Mouse (Mus musculus) gastrocnemius, postnatal 14 days (tissue): Measurements from ENCODE around the gene Cars2. TPM values are rescaled to one million over a fixed set of nuclear protein-coding genes. Genes with fewer than 3 reads are reported as not detected.
"Not testable (repeated sequence)": the region's sequence is repeated elsewhere in the genome, so short reads cannot be mapped to it uniquely, and the experiment has no call there.

Experiments used
- DNase-seq: peaks from one replicate; pipeline ENCODE4 v3.0.0; 2021; ENCODE audit warnings: mixed read lengths
- intact Hi-C: fragments of 180-260 bp; cut with DNase I; formaldehyde crosslinking; loops from one replicate; pipeline ENCODE4 v1.15.1; 2025; ENCODE audit warnings: low total_unique reads
- total RNA-seq, 2 experiments: library from RNA; stranded (reverse); gene quantifications; 2 replicates each; pipeline ENCODE4 v1.2.3; 2021

Gene Cars2
- total RNA-seq, 2 experiments from 2014 or later = 12.8 to 13.8 TPM

DNA sequence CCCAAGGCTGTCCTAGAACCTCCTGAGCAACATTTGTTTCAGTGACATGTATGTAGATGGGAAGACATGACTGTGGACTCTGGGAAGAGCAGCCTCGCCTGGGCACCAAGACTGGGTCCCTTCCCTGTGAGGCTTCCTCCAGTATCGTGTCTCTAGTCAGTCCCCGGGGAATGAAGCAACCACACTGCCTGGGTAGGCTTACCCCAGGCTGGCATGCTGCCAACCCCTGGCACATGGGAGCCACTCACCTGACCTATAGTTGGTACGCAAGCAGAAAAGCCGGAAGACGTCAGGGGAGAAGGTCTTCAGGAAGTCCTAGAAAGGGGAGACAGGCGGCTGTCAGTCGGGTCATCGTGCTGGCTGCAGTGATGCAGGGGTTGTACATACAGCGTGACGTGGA, 31.9 kb downstream of the Cars2 start:
- intact Hi-C loops = no loop called here
- no peak for DNase-seq

DNA sequence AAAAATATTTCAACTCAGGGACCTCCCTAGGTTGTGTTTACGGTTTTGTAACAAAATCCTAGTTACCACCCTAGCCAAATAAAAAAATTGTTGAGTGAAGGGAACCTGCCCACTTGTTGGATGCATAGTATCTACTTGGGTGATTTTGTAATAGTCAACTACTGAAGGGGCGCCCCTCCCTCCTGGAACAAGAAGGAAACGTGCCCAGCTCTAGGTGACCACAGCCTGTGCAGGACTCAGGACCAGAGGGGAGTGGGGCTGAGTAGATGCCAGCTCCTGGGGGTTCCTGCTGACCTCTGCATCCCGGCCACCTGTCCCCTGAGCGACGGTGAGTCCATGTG, 32.6 kb downstream of the Cars2 start:
- DNase-seq = no peak
- intact Hi-C loops = no loop called here

DNA sequence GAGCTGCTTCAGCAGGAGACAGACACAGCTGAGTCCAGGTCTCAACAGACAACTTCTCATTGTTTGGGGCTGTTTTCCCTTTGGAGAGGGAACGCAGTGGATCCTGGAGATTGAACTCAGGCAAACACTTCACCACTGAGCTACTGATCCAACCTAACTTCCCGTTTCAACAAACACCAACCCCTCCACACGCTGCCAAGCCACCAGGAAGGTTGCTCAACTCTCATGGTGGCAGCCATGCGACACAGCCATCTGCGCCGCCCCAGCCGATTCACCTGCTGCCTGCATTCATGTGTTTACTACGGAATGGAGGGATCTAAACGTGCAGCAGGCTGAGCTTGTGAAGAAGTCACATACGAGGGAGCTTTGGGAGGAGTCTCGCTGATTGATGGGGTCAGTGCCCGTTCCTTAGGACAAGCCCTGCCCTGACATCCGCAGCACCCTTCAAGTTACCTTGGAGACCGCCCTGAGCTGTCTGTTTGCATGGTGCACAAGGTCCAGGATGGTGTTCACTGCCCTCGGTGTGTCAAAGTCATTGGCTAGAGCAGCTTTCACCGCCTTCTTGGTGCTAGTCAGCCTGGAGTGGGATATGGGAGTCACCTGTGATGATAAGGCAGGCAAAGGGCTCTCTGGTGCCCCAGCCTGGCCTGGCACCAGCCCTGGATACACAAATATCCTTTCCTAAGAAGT, 33.1 kb downstream of the Cars2 start:
- no peak for DNase-seq
- intact Hi-C loops = no loop called here

DNA sequence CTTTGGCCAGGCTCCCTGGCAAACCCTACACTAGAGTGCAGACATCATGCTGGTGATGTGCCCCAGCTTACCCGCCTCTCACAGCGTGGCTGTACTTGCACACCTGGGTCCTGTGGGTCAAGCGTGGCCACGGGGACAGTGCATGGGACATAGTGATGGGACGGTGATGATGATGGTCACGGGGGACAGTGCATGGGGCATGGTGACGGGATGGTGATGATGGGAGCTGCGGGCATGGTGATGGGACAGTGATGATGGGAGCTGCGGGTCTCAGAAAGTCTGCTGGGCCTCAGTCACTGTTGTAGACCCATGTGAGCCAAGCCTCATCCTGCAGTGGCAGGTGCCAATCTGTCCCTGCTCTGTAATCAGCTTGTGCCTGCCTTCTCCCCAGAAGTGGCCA, 34.3 kb downstream of the Cars2 start:
- no peak for DNase-seq
- intact Hi-C loops = no loop called here

DNA sequence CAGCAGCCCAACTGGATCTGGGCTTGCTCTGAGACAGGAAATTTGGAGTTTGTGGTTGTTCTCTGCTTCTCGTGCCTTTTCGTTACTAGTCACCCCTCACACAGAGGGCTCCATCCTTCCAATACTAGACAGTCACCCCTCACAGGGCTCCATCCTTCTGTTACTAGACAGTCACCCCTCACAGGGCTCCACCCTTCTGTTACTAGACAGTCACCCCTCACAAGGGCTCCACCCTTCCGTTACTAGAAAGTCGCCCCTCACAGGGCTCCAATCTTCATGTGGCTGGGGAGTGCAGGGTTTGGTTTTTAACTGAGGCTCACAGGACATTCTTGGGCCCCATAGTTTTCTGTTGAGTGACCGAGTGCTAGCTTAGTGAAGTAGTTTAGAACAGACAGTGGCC, 37.3 kb downstream of the Cars2 start:
- intact Hi-C loops = no loop called here
- DNase-seq = no peak

DNA sequence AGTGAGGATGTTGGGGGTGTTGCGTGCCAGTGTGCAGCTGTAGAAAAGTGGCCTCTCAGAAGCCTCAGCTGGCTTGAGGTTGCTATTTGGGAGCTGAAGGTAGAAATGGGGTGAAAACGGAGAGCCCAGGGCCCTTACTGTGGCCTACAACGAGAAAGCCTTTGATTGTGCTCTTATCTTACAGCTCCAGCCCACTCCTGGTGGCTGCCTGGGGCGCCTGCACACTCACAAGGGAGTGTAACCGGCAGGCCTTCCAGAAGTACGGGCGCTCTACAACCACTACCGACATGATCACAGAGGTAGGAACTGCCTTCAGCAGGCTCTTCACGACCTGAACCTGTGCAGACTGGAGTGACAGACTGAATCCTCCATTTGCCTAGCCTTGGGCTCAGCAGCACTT, 37.9 kb downstream of the Cars2 start:
- no peak for DNase-seq
- intact Hi-C loops = no loop called here

DNA sequence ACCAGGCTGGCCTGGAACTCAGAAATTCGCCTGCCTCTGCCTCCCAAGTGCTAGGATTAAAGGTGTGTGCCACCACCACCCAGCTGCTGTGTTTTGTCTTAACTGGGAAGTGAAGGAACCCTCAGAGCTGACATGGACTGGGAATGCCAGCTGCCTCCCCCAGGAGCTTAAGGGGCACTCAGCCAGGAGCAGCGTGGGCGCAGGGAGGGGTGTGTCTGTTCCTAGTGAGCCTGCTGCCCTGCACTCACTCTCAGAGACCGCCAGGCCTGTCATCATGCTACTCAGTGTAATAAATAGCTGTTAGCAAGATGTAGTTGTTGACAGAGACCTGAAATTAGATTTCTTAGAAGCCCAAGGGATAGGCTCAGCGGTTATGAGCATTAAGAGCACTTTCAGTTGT, 39.6 kb downstream of the Cars2 start:
- intact Hi-C loops = no loop called here
- DNase-seq = no peak

DNA sequence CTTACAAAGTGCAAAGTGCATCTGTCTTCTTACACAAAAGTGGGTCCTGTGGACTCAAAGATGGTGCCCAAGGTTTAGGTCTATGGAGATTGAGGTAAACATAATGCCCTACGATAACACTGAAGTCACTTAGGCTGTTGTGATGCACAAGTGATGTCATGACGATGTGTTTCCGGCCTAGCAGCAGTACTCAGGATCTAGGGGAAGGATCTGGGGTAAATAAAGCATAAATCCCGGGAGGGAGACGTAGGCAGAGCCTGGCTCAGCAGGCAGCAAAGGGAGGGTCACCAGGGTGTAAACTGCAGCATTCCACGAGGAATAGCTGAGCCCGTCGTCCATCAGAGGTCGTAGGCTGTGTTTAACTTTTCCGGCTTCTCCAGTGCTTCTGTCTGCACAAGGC, 41.7 kb downstream of the Cars2 start:
- intact Hi-C loops = loop anchor here (5.0 kb wide), 1 partner anchor 38 kb away; no protein-coding TSS in a partner anchor

DNA sequence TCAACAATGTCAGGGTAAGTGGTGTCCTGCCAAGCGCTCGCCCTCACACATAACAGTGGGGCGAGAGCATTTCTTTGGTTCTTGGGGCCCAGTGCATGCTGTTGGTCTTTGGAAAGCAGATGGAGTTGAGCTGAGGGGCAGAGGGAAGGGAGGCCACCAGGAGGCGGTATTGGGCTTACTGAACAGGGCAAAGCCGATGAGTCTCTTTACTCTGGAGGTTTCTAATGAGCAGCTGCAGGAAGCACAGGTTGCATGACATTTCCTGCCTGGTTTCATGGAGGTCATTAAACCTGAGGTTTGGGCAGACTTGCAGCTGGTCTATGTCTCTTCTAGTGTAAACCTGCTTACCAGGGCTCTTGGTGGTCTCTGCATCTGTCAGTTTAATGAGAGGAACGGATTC, 43.8 kb downstream of the Cars2 start:
- intact Hi-C loops = loop anchor here (5.0 kb wide), 1 partner anchor 40 kb away; no protein-coding TSS in a partner anchor
- DNase-seq = peak; percentile 50

More for the DNA sequence above, 41.7 kb downstream of the Cars2 start:
- no peak for DNase-seq

DNA sequence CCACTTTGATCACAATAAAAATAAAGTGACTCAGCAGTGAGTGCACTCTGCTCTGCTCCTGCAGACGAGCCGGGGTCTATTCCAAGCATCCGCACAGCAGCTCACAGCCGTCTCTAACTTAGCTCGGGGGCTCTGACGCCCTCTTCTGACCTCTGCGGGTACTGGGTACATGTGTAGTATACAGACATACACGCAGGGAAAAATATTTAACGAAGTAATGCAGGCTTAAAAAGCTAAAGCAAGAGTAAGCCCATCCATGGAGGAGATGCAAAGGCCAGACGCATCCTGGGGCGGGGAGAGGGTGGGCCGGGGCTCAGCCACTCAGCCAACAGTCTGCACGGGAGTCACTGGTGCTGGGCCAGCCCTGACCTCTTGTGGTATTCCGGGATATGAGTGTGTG, 44.5 kb downstream of the Cars2 start:
- intact Hi-C loops = loop anchor here (5.0 kb wide), 1 partner anchor 41 kb away; no protein-coding TSS in a partner anchor
- DNase-seq = no peak

DNA sequence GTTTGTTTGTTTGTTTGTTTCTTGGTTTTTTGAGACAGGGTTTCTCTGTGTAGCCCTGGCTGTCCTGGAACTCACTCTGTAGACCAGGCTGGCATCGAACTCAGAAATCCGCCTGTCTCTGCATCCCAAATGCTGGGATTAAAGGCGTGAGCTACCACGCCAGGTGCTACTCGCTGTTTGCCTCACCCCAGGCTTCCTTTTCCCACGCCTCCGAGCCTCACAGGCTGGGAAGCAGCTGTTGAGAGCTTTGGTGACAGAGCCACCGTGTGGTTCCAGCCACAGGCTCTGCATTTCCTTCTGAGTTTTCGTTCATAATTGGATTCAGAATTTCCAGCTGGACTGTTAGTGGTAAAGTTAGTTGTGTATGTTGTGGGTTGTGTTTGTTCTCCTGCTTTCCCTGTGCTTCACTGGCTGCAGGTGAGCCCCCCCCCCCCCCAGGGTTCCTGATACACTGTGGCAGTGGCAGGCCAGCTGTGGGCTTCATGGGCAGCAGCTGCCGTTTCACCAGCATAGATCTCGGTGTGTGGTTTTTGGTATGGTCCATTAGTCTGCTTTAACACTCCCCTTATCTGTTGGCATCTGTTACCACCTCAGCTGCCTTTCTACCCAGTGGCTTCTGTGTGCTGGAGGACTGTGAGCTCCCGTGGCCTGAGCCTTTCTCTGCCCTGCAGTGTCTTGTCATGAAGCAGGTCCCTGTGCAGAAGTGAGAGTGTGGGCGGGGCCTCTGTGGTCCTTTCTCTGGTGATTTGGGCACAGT, 46.9 kb downstream of the Cars2 start:
- no peak for DNase-seq
- intact Hi-C loops = no loop called here

DNA sequence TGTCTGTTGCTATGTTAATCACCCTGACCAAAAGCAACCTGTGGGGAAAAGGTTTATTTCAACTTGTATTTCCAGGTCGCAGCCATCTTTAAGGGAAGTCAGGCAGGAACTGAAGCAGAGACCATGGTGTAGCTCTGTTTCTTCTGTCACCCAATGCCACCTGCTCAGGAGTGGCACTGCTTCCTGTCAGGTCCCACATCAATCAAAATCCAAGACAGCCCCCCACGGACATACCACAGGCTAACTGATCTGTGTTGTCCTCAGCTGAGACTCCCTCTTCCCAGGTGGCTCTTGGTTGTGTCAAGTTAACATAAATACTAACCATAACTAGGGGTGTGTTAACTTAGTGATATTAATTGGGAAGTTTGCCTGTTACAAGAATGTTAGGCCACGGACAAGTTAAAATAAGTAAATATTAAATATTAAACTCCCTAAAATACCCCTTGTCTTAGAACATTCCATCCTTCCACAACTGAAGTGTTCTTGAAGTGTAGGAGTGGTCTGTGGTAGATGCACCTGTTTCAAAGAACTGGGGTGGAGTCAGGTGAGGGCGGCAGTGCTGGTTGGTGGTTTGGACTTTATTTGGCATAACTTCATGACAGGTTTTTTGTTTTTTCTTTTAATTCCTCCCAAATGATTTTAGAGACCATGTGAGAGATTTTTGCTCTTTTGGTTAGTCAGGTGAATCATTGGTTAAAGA, 51.6 kb downstream of the Cars2 start:
- intact Hi-C loops = no loop called here
- no peak for DNase-seq

DNA sequence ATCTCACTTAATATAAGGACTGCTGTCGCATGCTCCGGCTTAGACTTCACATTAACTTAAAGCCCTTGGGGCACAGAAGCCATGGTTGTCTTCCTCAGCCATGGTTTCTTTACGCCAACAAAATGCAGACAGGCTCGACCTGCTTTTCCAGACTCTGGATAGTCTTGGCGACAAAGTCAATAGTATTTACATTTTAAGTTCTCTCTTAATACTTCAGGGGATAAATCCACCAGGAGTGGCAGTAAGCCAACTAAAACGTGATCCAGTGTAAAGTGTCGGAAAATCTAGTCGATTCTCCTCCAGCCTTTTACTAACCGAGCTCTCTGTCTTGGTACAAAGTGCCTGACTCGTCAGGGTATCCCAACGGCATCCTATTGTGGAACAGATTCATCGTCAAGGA, 52.3 kb downstream of the Cars2 start:
- no peak for DNase-seq
- intact Hi-C loops = no loop called here

DNA sequence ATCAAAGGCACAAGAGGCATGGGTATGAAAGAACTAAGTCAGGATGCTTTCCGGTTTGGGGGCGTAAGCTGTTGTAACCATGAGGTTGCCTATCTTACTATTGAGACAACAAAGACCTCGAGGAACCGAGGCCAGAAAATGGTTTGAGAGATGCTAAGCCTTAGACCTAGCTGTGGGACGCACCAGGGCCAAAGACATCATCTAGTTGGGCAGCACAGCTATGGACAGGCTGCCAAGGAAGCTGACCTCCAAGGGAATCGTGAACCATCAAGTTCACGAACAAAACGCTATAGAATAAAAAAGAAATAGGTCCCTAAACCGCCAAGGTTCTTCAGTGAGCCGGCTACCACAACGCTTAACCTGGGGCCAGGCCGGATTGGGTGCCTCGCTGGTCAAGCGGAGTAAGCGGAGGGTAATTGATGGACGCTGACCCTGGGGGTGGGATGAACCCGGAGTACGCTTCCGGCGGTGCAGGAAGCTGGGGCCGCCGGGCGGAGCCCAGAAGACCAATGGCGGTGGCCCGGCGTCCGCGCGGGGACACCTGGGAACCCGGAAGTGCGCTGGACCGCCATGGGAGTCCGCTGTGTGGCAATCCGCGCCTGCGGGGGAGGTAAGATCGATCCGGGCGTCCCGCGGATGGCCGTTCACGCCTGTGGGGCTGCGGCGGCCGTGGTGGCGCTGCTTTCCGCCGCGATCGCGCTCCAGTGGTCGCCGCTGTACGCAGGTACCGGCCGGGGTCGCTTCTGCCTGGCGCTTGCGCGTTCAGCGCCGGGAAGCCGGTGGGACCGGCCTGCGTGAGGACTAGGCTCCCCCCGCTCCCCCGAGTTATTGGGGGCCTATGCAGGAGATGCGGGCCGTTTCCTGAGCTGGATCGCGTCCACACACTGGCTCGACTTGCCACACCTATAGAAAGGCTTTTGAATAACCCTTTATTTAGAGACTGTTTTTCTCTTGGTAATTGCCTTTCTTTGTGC, 53.3 kb downstream of the Cars2 start, which contains the start of gene Naxd:
Gene Naxd, plus strand, starts transcription at position 490 of the 974 bp plus-strand sequence.
- intact Hi-C loops = no loop called here
- peak; percentile 92 for DNase-seq

DNA sequence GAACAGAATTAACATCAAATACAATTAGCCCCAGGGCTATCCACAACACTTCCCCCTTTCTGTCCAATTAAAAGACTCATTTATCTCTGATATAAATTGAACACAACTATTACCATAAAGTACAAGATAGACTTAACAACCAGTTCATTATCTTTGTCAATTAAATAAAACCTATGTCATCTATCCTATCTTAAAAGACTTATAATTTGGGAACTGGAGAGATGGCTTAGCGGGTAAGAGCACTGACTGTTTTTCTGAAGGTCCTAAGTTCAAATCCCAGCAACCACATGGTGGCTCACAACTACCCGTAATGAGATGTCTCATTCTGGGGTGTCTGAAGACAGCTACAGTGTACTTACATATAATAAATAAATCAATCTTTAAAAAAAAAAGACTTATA, 58.2 kb downstream of the Cars2 start:
- intact Hi-C loops, DNase-seq: not testable (repeated sequence)

DNA sequence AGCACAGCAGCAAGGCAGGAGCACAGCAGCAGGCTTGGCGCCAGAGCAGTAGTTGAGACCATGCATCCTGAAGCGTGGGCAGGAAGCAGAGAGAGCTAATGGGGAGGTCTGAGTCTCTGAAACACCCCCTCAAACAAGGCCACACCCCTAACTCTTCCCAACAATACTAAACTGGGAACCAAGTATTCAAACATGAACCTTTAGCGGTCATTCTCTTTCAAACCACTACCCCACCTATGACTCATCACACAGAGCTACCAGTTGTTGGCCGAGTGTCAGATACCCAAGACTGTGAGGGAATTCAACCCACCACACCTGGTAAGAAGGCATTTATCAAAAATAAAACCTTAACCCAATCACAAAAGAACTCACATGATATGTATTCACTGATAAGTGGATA, 63.4 kb downstream of the Cars2 start:
- intact Hi-C loops = loop anchor here (5.0 to 10.0 kb wide), 3 partner anchors 35 to 242 kb away; no protein-coding TSS in a partner anchor

DNA sequence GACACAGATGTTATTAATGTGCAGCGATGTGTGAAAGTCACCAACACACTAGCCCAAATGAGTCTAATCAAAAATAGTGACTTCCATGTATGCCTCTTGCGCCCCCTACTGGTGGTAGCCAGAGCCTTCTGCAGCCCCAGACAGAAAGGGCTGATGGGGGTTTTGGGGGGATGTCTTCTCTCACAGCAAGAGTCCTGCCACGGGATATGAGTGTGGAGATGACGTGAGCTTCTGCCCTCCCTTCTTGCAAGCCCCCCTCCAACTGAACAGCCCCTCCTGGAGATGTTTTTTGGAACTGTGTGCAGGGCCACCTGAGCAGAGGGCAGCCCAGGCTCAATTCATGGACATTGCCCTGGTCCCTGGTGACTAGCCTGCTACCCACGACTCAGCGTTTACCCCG, 64.4 kb downstream of the Cars2 start:
- peak; percentile 70 for DNase-seq
- intact Hi-C loops = loop anchor here (5.0 to 10.0 kb wide), 3 partner anchors 34 to 241 kb away; no protein-coding TSS in a partner anchor

More for the DNA sequence above, 63.4 kb downstream of the Cars2 start:
- no peak for DNase-seq

DNA sequence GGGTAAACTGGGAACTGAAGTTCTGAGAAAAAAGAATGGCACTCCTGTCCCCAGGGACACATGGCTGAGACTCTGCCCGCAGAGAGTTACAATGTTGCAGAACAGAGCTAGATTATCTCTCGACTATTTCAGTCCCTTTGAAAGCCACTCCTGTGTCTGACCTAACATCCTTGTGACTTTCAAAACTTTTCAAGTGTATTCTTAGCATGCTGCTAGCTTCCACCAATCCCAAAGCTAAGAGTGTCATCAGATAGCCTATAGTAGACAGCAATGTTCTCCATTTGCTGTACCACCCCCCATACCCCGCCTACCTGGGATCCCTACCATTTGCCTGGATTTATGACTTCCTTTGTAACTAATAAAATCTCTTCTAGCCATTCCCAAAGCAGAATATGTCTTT, 68.0 kb downstream of the Cars2 start:
- no peak for DNase-seq
- intact Hi-C loops = loop anchor here (10.0 kb wide), 2 partner anchors 58 to 238 kb away; no protein-coding TSS in a partner anchor

DNA sequence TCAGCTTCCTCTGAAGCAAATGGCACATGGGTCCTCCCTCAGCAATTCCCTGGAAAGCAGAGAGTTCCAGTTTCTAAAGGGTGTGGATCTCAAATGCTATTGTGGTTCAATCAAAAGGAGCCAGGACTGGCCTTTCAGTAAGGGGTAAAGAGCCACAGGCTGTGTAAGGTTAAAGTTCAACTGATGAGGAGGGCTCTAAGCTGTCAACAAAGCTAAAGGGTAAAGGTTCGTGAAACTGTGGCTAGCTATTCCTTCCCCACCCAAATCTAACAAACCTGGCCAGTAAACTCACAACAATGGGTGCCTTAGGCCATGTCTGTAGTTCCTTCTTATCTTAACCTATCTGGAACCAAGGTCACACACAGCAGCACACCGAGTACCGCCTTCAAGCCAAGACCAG, 68.7 kb downstream of the Cars2 start:
- DNase-seq = no peak
- intact Hi-C loops = loop anchor here (10.0 kb wide), 2 partner anchors 57 to 237 kb away; no protein-coding TSS in a partner anchor
